Mouse (Mus musculus) lung, adult 2 months (tissue): ENCODE data around the gene Gnptab. TPM values are rescaled to one million over a fixed set of nuclear protein-coding genes. Genes with fewer than 3 reads are reported as not detected.
A peak's percentile ranks its signal among the peaks of the same experiment; 100 is the strongest.

Experiments used
- DNase-seq: peaks from one replicate; pipeline ENCODE4 v3.0.0; 2022
- H3K4me1 ChIP-seq: fragments of 200-500 bp; 2 replicates; pipeline ENCODE4 v1.6.1; 2011; ENCODE audit warnings: low read length; ENCODE audit not compliant: control insufficient read depth, insufficient read depth
- H3K4me3 ChIP-seq: fragments of 200-500 bp; replicated peaks from 2 replicates; pipeline ENCODE3; 2011; ENCODE audit warnings: low read depth, mild to moderate bottlenecking, control low read depth, low read length; ENCODE audit errors: extremely low read depth
- CTCF ChIP-seq: fragments of 200-500 bp; IDR thresholded peaks from 2 replicates; pipeline ENCODE4 v1.5.1; 2011; ENCODE audit warnings: mild to moderate bottlenecking, low read length, control low read depth; ENCODE audit not compliant: insufficient read depth
- POLR2A ChIP-seq: fragments of 200-500 bp; IDR thresholded peaks from 2 replicates; pipeline ENCODE4 v1.6.1; 2011; ENCODE audit warnings: low read depth, mild to moderate bottlenecking, control low read depth, low read length, borderline replicate concordance; ENCODE audit errors: extremely low read depth
- WGBS: fragments of 180-500 bp; shearing (Covaris S2); methylation state at CpG from one replicate; pipeline ENCODE4 v1.1.7; 2018; 5-methylcytosine and 5-hydroxymethylcytosine counted together
- polyA plus RNA-seq: library from polyadenylated mRNA; depleted of rRNA; stranded (reverse); fragments of >200 nt; gene quantifications from 2 replicates; pipeline ENCODE4 v1.2.3, GENCODE M21; 2012

Gnptab gene
- polyA plus RNA-seq, 1 experiment = 16.6 TPM

- 0 out of 2 replicates have a peak, but pooled peaks cover under 1% of the 10 kb centered on the region for H3K4me1 ChIP-seq
- no peak for DNase-seq
- TF ChIP-seq CTCF = no peak
- TF ChIP-seq POLR2A = no peak
- no peak overlapping the region for H3K4me3 ChIP-seq
- 30% methylated on average over 10 of the region's 10 CpGs for WGBS
These were observed 3.9 kb upstream of the Gnptab start for GRCm38 (mm10) chr10:88374984-88375383.

GRCm38 (mm10) chr10:88376770-88377169 lies 2.2 kb upstream of the Gnptab start:
- Histone ChIP-seq H3K4me3 (no peak overlapping the region), H3K4me1 (peaks cover 7% of the 10 kb centered on the region; the same call in 1 of the 2 replicates)
- peak; percentile 86 for DNase-seq
- 3% methylated on average over 11 of the region's 11 CpGs for WGBS
- TF ChIP-seq CTCF = peak; percentile 65
- no peak for TF ChIP-seq POLR2A

- no peak for DNase-seq
- 73% methylated on average over 4 of the region's 4 CpGs for WGBS
- Histone ChIP-seq H3K4me1 (peaks cover 7% of the 10 kb centered on the region; the same call in 1 of the 2 replicates), H3K4me3 (no peak overlapping the region)
- TF ChIP-seq CTCF (no peak), POLR2A (no peak)
These were observed 1.3 kb upstream of the Gnptab start for GRCm38 (mm10) chr10:88377666-88378065.

DNA sequence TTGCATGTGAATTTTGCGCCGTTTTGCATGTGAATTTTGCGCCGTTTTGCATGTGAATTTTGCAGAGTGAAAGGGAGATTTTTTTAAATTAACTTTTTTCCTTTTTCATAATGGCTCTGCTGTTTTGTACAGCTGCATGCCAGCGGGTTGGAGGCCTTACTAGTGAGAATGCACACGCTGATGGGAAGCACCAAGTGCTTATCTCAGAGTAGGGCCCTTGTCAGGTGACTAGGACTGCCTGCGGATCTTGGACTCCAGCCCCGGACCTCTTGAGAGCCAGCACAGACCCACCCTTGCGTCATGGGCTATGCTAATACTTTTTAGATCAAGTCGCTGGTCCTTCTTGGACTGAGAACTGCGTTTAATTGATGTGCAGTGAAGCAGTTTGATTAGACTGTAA lies 1.1 kb downstream of the Gnptab start:
- peak; percentile 72 for DNase-seq
- Histone ChIP-seq H3K4me3 (peak overlapping the region; percentile 79), H3K4me1 (peaks cover 7% of the 10 kb centered on the region; the same call in 1 of the 2 replicates)
- 6% methylated on average over 11 of the region's 11 CpGs for WGBS
- TF ChIP-seq CTCF = no peak
- no peak for TF ChIP-seq POLR2A

GRCm38 (mm10) chr10:88380430-88381060 lies 1.6 kb downstream of the Gnptab start:
- TF ChIP-seq CTCF (no peak), POLR2A (no peak)
- Histone ChIP-seq H3K4me1 (peaks cover 7% of the 10 kb centered on the region; the same call in 1 of the 2 replicates), H3K4me3 (peak overlapping the region; percentile 79)
- no peak for DNase-seq
- WGBS = 54% methylated on average over 14 of the region's 14 CpGs

- Histone ChIP-seq H3K4me3 (no peak overlapping the region), H3K4me1 (peaks cover 11% of the 10 kb centered on the region)
- WGBS = 74% methylated on average over 4 of the region's 4 CpGs
- TF ChIP-seq POLR2A (no peak), CTCF (no peak)
- DNase-seq = no peak
These were observed 2.4 kb downstream of the Gnptab start for GRCm38 (mm10) chr10:88381286-88381685.

DNA sequence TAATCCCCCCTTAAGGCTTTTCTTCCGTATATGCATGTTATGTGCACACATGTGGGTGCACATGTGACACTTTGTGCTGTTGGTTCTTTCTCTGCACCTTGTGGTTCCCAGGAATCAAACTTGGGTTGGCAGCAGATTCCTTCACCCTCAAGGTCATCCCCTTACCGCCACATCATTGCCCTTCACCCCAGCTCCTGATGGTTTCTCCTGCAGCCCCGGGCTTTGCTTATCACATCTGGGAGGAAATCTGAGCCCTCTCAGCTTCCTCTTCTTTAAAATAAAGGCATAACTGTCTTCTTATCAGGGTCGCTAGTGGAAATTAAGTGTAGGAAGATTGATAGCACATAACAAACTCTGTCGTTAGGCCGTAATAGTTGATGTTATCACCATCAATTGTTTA lies 3.1 kb downstream of the Gnptab start:
- TF ChIP-seq CTCF (no peak), POLR2A (no peak)
- 32% methylated on average over 6 of the region's 6 CpGs for WGBS
- Histone ChIP-seq H3K4me3 (no peak overlapping the region), H3K4me1 (peaks cover 13% of the 10 kb centered on the region)
- no peak for DNase-seq

- TF ChIP-seq POLR2A (no peak), CTCF (no peak)
- Histone ChIP-seq H3K4me1 (peaks cover 13% of the 10 kb centered on the region), H3K4me3 (no peak overlapping the region)
- WGBS = 65% methylated on average over 4 of the region's 4 CpGs
- no peak for DNase-seq
These were observed 4.5 kb downstream of the Gnptab start for GRCm38 (mm10) chr10:88383479-88383878.

DNA sequence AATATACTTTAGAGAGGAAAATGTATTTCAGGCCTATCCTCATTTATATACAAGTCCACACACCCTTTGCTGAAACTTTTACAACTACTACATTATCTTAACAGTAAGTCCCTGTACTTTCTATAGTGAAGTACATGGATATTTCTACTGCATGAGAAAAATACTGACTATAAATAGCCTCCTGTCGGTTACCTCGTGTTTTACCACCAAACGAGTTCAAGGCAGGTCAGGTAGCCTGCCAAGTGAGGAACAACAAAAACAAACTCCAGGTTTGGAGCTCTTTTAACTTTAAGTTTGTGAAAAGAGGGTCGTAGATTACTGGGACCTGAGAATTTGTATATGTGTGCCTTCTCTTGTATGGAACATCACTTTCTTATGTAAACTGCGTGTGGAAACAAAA lies 5.1 kb downstream of the Gnptab start:
- WGBS = 42% methylated on average over 5 of the region's 5 CpGs
- peaks cover 13% of the 10 kb centered on the region for H3K4me1 ChIP-seq
- TF ChIP-seq CTCF = no peak
- no peak for TF ChIP-seq POLR2A
- DNase-seq = no peak
- H3K4me3 ChIP-seq = no peak overlapping the region

- 83% methylated on average over 11 of the region's 11 CpGs for WGBS
- H3K4me1 ChIP-seq = peaks cover 13% of the 10 kb centered on the region
These were observed 6.4 kb downstream of the Gnptab start for GRCm38 (mm10) chr10:88385290-88385689.

More at GRCm38 (mm10) chr10:88385290-88385689, 6.4 kb downstream of the Gnptab start:
- no peak for DNase-seq
- no peak overlapping the region for H3K4me3 ChIP-seq
- TF ChIP-seq CTCF (no peak), POLR2A (no peak)
